Mouse (Mus musculus) retina, adult 2 months (tissue): Measurements from ENCODE around the gene Gas7.

Experiments
- DNase-seq: peaks from one replicate; pipeline ENCODE4 v3.0.0-alpha.2; 2012; ENCODE audit warnings: low read depth, low spot score

Gene Gas7

DNA sequence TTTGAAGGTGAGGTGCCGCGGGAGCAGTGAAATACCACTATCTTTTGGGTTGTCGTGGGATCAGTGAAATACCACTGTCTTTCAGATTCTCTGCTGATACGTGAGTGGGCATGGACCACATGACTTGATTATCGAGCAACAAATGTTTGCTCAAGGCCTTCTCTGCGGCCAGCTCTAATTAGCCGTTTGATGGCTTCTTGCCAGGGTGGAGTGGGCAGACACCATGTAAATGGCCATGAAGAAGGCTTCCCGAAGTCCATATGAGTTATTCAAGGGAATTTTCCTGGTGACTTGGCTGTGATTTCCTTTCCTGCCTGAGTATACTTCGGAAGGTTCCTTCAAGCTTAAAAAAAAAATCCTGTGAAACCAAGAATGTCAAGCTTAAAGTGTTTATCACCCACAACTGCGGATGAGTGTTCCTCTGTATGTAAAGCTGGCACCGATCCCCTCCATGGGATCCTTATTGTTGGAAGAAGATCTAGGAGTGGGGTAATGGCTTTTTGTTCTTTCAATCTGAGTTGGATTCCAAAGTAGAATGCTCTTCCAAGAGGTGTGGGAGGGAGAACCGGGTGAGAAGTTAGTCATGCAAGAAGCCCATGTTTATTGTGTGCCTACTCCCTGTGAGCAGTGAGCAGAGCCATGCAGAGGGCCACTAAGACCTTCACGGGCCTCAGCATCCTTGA is 161.5 kb downstream of the Gas7 start:
- DNase-seq: no peak

DNA sequence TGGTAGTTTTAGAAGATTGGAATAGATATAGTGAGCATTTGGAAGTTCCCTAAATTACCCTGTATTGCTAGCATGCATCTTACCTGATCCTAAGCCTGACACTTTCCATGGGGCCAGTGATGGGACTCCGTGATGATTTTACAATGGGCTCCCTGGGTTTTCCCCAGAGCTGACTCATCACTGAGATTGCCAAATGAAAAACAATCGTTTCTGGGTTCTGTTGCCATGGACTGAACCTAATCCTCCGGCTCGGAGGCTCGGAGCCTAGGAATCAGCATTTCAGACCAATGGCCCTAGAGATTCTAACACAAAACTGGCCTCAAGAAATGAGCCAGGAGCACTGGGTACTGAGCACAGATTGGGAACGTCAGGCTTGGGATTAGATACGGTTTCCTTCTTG is 167.1 kb downstream of the Gas7 start:
- DNase-seq: no peak

DNA sequence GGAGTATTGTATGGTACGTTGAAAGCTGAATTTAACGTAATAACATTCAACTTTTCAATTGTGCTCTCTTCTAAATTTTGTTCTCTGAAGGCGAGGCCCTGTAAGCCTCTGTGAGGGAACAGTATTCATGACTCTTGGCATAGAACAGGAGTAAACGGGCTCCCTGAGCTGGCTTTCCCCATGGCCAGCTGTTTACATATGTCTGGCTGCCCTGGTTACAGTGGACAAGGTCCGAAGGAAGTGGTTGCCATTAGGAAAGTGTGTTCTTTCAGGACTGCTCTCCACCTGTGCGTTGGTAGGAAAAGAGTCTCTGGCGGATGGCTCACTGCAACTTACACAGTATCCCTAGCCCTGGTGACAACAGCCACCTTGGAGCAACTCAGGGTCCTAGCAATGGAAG is 171.9 kb downstream of the Gas7 start:
- no peak for DNase-seq

DNA sequence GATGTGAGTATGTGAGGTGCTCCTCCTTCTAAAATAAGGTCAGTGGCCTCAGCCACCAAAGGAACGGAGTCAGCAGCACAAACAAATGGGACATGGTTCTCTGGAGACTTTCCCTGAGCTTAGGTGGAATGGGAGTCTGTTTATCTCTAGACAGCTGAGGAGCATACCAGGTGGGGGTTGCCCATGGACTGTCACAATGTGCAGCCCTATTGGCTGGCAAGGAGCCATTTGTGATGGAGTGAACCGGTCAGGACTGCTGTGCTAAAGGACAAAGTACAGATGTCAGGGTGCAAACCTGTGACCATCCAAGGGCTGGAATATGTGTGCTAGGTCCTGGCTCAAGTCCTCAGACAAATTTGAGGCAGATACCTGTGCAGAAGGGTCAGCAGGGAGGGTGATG is 173.3 kb downstream of the Gas7 start:
- no peak for DNase-seq

DNA sequence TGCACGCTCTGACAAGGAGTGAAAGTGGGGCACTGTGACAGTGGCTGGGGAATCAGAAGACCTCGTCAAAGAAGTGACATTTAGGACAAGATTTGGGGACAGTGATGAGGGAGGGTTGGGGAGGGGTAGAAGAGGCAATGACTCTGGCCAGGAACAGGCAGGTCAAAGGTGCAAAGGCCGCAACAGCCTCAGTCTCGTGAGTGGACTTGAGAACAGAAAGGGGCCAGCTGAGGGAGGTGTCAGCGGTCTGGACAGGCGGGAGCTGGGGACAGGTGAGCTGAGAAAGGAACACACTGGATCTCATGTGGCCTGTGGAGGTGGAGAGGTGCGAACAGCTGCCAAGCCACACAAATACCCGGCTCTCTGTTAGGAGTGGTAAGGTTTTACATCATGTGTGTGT is 177.7 kb downstream of the Gas7 start:
- DNase-seq: no peak

GRCm38 (mm10) chr11:67633620-67634229 is 178.5 kb downstream of the Gas7 start:
- DNase-seq: no peak

DNA sequence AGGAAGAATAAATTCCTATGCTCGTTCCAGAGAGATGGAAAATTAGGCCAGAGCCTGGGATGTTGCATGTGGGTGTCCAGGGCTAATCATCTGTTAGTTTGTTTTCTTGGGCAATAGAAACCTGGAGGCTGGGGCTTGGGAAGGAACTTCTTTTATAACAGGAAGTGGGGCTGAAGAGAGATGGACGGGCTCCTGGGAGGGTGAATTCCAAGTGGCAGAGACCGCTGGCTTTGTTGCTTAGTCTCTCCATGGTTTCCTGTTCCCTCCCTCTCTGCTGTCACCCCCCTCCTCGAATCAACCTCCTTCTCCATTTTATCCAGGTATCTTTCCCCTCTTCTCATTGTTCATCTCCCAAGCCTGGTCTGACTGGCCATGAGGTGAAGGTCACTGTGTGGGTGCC is 181.0 kb downstream of the Gas7 start:
- DNase-seq: no peak

DNA sequence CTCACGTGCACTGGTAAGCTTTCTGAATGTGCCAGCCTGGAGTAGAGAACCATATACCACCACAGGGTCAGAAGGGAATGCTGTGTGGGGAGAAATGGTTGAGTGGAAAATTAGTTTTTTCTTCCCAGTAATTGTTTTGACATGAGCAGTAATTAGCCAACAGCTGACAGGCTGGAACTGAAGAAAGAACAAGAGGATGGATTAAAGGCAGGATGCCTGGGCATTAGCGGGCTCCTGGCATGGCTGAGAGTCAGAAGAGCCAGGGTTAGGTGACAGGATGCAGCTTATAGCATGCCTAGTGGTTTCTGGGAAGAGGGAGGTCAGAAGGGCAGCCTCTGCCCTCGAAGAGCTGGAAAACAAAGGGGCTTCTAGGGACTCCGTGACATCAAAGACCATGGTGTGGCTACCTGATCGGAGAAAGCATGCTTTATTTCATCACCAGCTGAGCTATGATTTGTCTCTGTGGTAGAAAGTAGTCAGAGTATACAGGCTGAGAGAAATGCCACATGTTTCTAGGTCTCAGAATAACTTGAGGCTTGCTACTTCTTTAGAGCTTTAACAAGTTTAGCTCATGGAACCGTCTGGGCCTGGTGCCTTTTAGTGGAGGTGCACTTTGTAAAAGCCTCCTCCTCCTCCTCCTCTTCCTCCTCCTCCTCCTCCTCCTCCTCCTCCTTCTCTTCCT is 181.8 kb downstream of the Gas7 start:
- DNase-seq: no peak

DNA sequence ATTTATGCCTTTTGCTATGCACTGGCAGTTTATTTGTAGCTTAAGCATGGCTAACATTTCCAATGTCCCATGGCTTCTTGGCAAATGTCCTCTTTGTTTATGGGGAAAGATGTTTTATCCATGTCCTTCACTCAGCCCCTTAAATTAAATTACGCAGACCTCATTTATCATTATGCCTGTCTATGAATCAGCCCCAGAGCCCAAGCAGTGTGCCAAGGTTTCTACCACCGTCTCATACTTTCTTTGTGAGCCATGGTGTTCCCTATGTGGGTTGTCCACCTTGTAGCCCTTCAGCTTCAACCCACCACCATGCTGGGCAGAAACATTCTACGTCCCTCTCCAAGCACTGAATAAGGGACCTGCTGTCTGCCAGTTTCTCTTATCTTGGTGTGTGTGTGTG is 183.2 kb downstream of the Gas7 start:
- no peak for DNase-seq

DNA sequence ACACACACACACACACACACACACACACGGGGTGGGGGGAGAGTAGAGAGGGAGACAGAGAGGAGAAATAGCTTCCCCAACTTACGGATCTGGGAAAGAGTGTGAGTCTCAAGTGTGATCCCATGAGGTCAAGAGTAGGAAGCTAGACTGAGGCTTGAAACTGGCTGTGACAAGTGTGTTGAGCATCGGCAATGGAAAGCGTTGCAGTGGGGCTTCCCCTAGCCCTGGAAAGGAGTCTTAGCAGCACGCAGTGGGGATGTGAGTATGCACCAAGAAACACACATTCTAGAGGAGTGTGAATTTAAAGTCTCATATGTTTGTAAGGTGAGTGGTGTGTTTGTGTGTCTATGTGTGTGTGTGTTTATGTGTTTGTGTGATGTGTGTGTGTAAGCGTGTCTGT is 185.1 kb downstream of the Gas7 start:
- DNase-seq: no peak

DNA sequence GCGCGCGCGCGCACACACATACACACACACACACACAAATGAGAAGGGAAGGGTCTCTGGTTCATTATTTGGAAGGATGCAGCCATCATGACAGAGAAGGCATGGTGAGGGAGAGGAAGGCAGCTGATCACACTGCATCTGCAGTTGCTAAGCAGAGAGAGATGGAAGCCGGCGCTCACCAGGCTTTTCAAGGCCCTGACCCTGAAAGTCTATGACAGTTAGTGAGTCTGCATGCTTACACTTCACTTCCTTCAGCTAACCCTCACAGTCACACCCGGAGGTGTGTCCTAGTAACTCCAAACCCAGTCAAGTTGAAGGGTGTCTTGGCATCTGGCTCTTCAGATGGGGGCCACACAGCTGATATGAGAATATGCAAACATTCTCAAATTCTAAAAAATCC is 187.2 kb downstream of the Gas7 start:
- DNase-seq: no peak

- no peak for DNase-seq
Measured at GRCm38 (mm10) chr11:67642835-67643234, 187.6 kb downstream of the Gas7 start.

GRCm38 (mm10) chr11:67643465-67643864 is 188.2 kb downstream of the Gas7 start:
- no peak for DNase-seq

DNA sequence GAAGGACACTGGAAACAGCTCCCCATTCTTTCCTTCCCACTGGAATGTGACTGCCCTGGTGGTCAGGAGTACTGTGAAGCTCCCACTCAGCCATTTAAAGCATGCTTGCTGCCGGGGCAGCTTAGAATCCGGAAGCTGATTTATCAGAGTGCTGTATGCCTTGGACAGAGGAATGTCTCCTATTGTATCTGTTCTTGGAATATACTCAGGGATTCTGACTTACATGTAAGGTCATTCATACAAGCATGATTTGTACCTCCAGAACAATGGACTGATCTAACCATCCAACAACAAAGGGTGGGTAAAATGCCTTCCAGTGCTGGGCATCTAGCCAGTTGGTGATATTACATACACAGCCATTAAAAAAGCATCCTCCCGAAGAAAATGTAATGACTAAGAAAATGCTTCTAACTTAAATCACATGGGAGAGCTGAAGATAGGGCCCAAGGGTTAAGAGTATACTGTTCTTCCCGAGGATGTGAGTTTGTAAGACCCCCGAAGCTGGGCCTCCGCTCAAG is 189.5 kb downstream of the Gas7 start:
- no peak for DNase-seq

- DNase-seq: peak; percentile 43
Measured at GRCm38 (mm10) chr11:67647745-67648144, 192.5 kb downstream of the Gas7 start.

- no peak for DNase-seq
Measured at GRCm38 (mm10) chr11:67648651-67649407, 193.6 kb downstream of the Gas7 start.

DNA sequence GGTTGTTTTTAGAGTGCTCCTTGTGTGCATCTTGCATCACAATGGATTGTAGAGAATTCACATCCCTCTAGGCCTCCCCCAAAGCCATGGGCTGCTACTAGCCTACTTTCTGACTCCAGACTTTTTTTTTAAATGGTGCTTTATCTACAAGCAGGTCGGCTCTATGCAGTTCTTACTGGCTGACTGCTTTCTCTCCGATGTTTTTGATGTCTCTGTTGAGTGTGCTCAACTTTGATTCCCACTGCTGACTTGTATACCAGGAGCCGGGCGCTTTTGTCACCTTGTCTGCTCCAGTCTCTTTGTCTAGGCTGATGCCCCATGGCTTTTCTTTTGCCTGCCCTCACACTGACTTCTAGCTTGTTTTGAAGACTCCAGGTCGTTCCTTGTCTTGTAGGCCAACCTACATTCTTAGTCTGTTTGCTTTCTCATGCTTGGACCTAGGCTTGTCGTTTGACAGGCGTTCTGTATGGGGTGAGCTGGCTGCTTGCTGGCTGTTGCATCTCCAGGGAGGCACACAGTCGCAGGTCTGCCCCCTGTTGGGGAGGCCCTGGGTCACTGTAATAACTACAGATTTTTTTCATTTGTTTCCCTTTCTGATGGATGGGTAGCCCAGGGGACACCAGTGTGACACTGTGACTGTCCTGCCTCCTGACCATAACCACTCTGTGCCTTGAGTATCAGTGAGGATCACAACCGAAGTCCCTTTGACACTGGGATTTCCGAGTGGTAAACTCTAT is 194.9 kb downstream of the Gas7 start:
- no peak for DNase-seq

- no peak for DNase-seq
Measured at GRCm38 (mm10) chr11:67651731-67652130, 196.5 kb downstream of the Gas7 start.

- DNase-seq: no peak
Measured at GRCm38 (mm10) chr11:67652194-67652892, 197.1 kb downstream of the Gas7 start.

- no peak for DNase-seq
Measured at GRCm38 (mm10) chr11:67652893-67653255, 197.6 kb downstream of the Gas7 start.

- no peak for DNase-seq
Measured at GRCm38 (mm10) chr11:67653521-67654090, 198.4 kb downstream of the Gas7 start.
